Mouse (Mus musculus): ENCODE results near the gene Bglap2. TPM values are rescaled to one million over a fixed set of nuclear protein-coding genes. Genes with fewer than 3 reads are reported as not detected.
A peak's percentile ranks its signal among the peaks of the same experiment; 100 is the strongest.
"Not testable (repeated sequence)": the region's sequence is repeated elsewhere in the genome, so short reads cannot be mapped to it uniquely, and the experiment has no call there.

The Bglap2 gene
- polyA plus RNA-seq, 1 experiment from 2014 or later: not detected

DNA sequence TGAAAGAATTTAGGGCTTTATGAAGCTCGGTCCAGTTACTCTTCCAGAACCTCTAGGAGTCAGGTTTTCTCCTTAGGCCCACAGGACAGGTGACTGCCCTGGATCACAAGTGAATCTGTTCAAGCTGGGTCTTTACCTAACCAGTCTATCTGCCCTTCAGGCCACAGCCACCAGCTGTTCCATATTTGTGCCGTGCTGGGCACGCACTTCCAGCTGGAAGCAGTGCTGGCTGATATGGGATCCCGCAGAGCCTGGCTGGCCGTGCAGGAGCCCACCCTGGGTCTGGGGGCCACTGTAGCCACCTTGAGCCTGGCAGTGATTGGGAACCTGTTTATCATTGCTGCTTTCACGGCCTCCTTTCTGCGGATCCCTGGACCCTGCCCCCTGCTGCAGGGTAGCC lies 1.9 kb downstream of the Bglap2 start:
- H3K9me3 ChIP-seq; H3K27ac ChIP-seq; H3K36me3 ChIP-seq; H3K27me3 ChIP-seq (ENCODE audit: insufficient read depth, poor library complexity, severe bottlenecking); DNase-seq (ENCODE audit: low spot score); H3K4me3 ChIP-seq; H3K4me1 ChIP-seq: not testable (repeated sequence)
- 26% methylated on average over 6 of the region's 7 CpGs for WGBS

DNA sequence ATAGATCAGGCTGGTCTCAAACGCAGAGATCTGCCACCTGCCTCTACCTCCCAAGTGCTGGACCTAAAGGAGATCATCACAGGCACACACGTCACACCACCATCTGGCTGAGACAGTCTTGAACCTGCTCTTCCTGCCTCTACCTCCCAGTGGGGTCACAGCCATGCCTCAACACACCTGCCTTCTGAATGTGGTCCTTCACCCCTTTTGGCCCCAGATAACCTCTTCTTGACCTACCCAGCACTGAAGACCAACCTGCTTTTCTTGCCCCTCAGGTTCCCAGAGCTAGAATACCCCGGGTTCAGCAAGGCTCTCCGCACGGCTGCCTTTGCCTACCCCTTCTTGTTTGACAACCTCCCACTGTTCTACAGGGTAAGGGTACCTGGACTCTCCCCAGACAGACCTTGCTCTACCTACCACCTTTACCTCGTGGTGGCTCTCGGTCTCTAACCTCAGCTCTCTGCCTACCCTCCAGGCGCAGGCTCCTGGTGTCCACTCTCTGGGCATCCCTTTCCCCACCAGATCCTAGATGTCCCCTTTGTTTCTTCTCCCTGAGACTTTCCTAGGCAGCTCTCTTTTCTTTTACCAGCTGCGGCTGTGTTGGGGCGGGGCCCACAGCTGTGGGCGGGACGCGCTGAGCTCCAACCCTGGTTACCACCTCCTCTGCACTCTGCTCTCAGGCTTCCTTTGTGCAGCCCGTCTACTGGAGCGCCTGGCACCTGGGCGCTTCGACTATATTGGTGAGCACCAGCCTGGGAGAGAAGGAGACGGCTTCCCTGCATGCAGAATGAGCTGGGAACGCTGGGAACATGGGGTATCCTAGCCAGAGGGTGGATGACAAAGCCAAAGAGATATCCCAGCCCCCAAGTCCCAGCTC lies 2.5 kb downstream of the Bglap2 start:
- WGBS: 13% methylated on average over 19 of the region's 19 CpGs
- H3K4me3 ChIP-seq: peak overlapping the region; percentile 37

GRCm38 (mm10) chr3:88372643-88373042 lies 5.9 kb downstream of the Bglap2 start, which contains the start of gene Bglap3:
Gene Bglap3 (minus strand): TSS chr3:88372743.
- H3K27ac ChIP-seq; H3K36me3 ChIP-seq; H3K4me3 ChIP-seq; H3K27me3 ChIP-seq (ENCODE audit: insufficient read depth, poor library complexity, severe bottlenecking); H3K9me3 ChIP-seq; H3K4me1 ChIP-seq; DNase-seq (ENCODE audit: low spot score): not testable (repeated sequence)
- 91% methylated on average over 9 of the region's 9 CpGs for WGBS

More for the DNA sequence above, 2.5 kb downstream of the Bglap2 start:
- peak; percentile 81 for DNase-seq (ENCODE audit: low spot score)
- not testable (repeated sequence) for H3K36me3 ChIP-seq; H3K27ac ChIP-seq; H3K27me3 ChIP-seq (ENCODE audit: insufficient read depth, poor library complexity, severe bottlenecking); H3K9me3 ChIP-seq; H3K4me1 ChIP-seq

DNA sequence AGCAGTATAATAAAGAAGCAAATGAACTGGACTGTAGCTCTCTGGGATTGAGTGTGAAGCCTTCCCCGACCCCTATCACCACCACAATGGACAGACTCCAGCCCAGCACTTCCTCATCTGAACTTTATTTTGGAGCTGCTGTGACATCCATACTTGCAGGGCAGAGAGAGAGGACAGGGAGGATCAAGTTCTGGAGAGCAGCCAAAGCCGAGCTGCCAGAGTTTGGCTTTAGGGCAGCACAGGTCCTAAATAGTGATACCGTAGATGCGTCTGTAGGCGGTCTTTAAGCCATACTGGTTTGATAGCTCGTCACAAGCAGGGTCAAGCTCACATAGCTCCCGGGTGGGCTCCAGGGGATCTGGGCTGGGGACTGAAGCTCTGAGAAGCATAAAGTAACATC lies 10.0 kb downstream of the Bglap2 start:
- 76% methylated on average over 7 of the region's 7 CpGs for WGBS
- H3K27me3 ChIP-seq (ENCODE audit: insufficient read depth, poor library complexity, severe bottlenecking): peaks cover 37% of the 10 kb centered on the region
- DNase-seq (ENCODE audit: low spot score); H3K4me3 ChIP-seq; H3K27ac ChIP-seq; H3K36me3 ChIP-seq; H3K9me3 ChIP-seq: not testable (repeated sequence)
- peaks cover 23% of the 10 kb centered on the region for H3K4me1 ChIP-seq

- peaks cover 33% of the 10 kb centered on the region for H3K4me1 ChIP-seq
- 54% methylated on average over 4 of the region's 7 CpGs for WGBS
- H3K4me3 ChIP-seq; DNase-seq (ENCODE audit: low spot score); H3K27ac ChIP-seq; H3K9me3 ChIP-seq; H3K36me3 ChIP-seq: not testable (repeated sequence)
- H3K27me3 ChIP-seq (ENCODE audit: insufficient read depth, poor library complexity, severe bottlenecking): peaks cover 37% of the 10 kb centered on the region
Measured at GRCm38 (mm10) chr3:88367517-88367916, 11.0 kb downstream of the Bglap2 start.

DNA sequence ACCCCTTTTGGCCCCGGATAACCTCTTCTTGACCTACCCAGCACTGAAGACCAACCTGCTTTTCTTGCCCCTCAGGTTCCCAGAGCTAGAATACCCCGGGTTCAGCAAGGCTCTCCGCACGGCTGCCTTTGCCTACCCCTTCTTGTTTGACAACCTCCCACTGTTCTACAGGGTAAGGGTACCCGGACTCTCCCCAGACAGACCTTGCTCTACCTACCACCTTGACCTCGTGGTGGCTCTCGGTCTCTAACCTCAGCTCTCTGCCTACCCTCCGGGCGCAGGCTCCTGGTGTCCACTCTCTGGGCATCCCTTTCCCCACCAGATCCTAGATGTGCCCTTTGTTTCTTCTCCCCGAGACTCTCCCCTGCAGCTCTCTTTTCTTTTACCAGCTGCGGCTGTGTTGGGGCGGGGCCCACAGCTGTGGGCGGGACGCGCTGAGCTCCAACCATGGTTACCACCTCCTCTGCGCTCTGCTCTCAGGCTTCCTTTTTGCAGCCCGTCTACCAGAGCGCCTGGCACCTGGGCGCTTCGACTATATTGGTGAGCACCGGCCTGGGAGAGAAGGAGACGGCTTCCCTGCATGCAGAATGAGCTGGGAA lies 11.6 kb downstream of the Bglap2 start:
- peak; percentile 72 for DNase-seq (ENCODE audit: low spot score)
- peaks cover 39% of the 10 kb centered on the region for H3K4me1 ChIP-seq
- not testable (repeated sequence) for H3K9me3 ChIP-seq, H3K27ac ChIP-seq
- 6% methylated on average over 21 of the region's 22 CpGs for WGBS
- peak overlapping the region; percentile 34 for H3K4me3 ChIP-seq
- peaks cover 37% of the 10 kb centered on the region for H3K27me3 ChIP-seq (ENCODE audit: insufficient read depth, poor library complexity, severe bottlenecking)
- peaks cover 12% of the 10 kb centered on the region for H3K36me3 ChIP-seq

- WGBS: 29% methylated on average over 34 of the region's 34 CpGs
- H3K9me3 ChIP-seq: peaks cover 8% of the 10 kb centered on the region; the same call in 1 of the 2 replicates
- peak; percentile 72 for DNase-seq (ENCODE audit: low spot score)
- peaks cover 23% of the 10 kb centered on the region for H3K36me3 ChIP-seq
- no peak overlapping the region for H3K4me3 ChIP-seq
- no peak overlapping the region for H3K27ac ChIP-seq
- H3K4me1 ChIP-seq: peaks cover 49% of the 10 kb centered on the region
- H3K27me3 ChIP-seq (ENCODE audit: insufficient read depth, poor library complexity, severe bottlenecking): peaks cover 37% of the 10 kb centered on the region
Measured at GRCm38 (mm10) chr3:88365705-88366361, 12.7 kb downstream of the Bglap2 start.

DNA sequence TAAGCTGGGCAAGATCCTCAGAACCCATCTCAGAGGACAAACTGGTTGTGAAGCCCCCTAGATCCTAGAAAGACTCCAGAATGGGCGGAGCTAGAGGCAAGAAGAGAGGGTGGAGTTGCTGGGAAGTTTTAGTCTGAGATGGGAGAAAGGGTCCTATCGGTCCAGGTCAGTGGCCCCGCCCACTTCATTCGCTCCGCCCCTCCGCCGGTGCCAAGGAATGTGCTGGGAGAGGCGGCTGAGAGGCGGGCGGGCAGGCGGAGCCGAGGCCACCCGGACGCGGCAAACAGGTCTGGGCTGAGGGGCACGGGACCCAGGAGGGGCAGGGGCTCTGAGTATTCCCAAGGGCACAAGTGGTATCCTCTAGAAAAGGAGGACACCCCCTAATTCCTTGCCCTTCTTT lies 14.2 kb downstream of the Bglap2 start, which contains the start of gene Paqr6:
TSS of gene Paqr6 (plus strand) at position 248 of the 400 bp plus-strand sequence.
- Histone ChIP-seq H3K27ac (peak within 1 kb of the TSS; percentile 63), H3K4me1 (peaks cover 63% of the 10 kb centered on the region), H3K4me3 (peak within 1 kb of the TSS; percentile 40), H3K27me3 (ENCODE audit: insufficient read depth, poor library complexity, severe bottlenecking) (peaks cover 37% of the 10 kb centered on the region), H3K36me3 (peaks cover 38% of the 10 kb centered on the region), H3K9me3 (no peaks in the 10 kb centered on the region)
- under 1% methylated on average over 16 of the region's 16 CpGs for WGBS
- DNase-seq (ENCODE audit: low spot score): peak; percentile 91

GRCm38 (mm10) chr3:88363700-88364099 lies 14.8 kb downstream of the Bglap2 start:
- H3K27me3 ChIP-seq (ENCODE audit: insufficient read depth, poor library complexity, severe bottlenecking): peaks cover 34% of the 10 kb centered on the region
- H3K27ac ChIP-seq: peak overlapping the region; percentile 63; the same call in 1 of the 2 replicates
- peaks cover 44% of the 10 kb centered on the region for H3K36me3 ChIP-seq

GRCm38 (mm10) chr3:88361612-88362313 lies 16.7 kb downstream of the Bglap2 start:
- Histone ChIP-seq H3K4me1 (peaks cover 66% of the 10 kb centered on the region), H3K36me3 (peaks cover 62% of the 10 kb centered on the region), H3K9me3 (no peaks in the 10 kb centered on the region), H3K27me3 (ENCODE audit: insufficient read depth, poor library complexity, severe bottlenecking) (peaks cover 22% of the 10 kb centered on the region), H3K4me3 (no peak overlapping the region), H3K27ac (no peak overlapping the region; the same call in none of the 2 replicates)
- WGBS: 85% methylated on average over 2 of the region's 2 CpGs
- DNase-seq (ENCODE audit: low spot score): peak; percentile 68

More at GRCm38 (mm10) chr3:88363700-88364099, 14.8 kb downstream of the Bglap2 start:
- WGBS: 50% methylated on average over 4 of the region's 4 CpGs
- H3K9me3 ChIP-seq: no peaks in the 10 kb centered on the region
- DNase-seq (ENCODE audit: low spot score): peak; percentile 88
- peaks cover 69% of the 10 kb centered on the region for H3K4me1 ChIP-seq
- peak overlapping the region; percentile 40; the same call in 1 of the 2 replicates for H3K4me3 ChIP-seq

GRCm38 (mm10) chr3:88361096-88361495 lies 17.4 kb downstream of the Bglap2 start:
- 81% methylated on average over 6 of the region's 6 CpGs for WGBS

DNA sequence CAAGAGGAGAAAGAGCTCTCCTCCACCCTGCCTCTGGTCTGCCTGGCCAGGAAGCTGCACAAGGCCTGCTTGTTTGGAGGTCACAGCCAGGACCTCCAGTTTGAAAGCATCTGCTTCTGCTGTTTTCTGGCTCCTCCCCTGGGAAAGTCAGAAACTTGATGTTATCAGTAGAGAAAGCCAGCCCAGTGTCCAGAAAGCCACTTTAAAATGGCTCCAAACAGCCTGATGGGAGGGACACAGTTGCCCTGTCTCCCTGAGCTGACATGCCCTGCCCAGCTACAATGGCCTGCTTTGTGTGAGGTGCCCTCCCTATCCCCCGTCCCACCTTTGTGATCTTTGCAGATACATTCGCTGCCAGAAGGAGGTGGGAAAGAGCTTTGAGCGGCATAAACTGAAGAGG lies 18.5 kb downstream of the Bglap2 start:
- peak; percentile 74 for DNase-seq (ENCODE audit: low spot score)
- peaks cover 80% of the 10 kb centered on the region for H3K36me3 ChIP-seq
- no peaks in the 10 kb centered on the region for H3K9me3 ChIP-seq
- peaks cover 5% of the 10 kb centered on the region for H3K27me3 ChIP-seq (ENCODE audit: insufficient read depth, poor library complexity, severe bottlenecking)
- peaks cover 61% of the 10 kb centered on the region for H3K4me1 ChIP-seq
- peak overlapping the region; percentile 52; the same call in 1 of the 2 replicates for H3K27ac ChIP-seq
- H3K4me3 ChIP-seq: no peak overlapping the region
- 69% methylated on average over 3 of the region's 3 CpGs for WGBS

More at GRCm38 (mm10) chr3:88361096-88361495, 17.4 kb downstream of the Bglap2 start:
- Histone ChIP-seq H3K36me3 (peaks cover 69% of the 10 kb centered on the region), H3K4me1 (peaks cover 66% of the 10 kb centered on the region), H3K27me3 (ENCODE audit: insufficient read depth, poor library complexity, severe bottlenecking) (peaks cover 16% of the 10 kb centered on the region), H3K9me3 (no peaks in the 10 kb centered on the region), H3K4me3 (no peak overlapping the region), H3K27ac (no peak overlapping the region)
- peak; percentile 75 for DNase-seq (ENCODE audit: low spot score)

Data from heart, embryonic 10.5 days (tissue).